Mouse (Mus musculus) B cell, adult 2 months (primary cell): Measurements from ENCODE around the gene Arrdc4.

ENCODE experiments used
- DNase-seq, 2 experiments: peaks; one replicate each; pipeline ENCODE4 v3.0.0; 2022

Gene Arrdc4

DNA sequence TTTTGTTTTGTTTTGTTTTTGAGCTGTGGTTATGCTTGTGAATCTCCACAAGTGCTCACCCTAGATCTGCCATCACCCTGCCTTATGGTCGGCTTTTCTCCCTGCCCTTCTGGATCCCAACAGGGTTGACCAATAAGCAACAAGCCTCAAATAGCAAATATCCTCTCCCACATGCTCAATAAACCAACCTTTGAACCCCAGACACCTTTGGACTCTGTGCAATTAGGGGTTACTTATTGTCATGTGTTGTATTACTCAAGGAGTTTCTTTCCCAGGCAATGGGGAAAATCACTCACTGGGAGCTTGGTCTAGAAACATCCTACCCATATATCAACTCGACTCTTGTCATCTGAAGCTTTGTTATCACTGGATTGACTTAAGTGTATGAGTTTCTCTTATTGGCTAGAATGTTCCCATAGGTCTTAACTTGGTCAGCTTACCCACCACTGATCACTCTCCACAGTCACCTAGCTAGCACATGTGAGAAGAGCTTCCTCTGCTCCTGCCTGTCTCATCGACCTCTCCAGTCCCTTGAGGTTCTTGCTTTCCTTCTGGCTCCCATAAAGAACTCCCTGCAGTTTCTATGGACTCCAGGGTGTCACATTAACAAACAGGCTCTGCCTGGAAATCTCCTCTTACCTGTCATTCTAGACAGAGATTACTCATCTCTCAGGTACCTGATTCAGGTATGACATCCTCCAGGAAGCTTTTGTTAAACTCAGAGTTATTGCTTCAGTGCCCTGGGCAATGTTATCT is 40.3 kb downstream of the Arrdc4 start:
- no peak for DNase-seq

DNA sequence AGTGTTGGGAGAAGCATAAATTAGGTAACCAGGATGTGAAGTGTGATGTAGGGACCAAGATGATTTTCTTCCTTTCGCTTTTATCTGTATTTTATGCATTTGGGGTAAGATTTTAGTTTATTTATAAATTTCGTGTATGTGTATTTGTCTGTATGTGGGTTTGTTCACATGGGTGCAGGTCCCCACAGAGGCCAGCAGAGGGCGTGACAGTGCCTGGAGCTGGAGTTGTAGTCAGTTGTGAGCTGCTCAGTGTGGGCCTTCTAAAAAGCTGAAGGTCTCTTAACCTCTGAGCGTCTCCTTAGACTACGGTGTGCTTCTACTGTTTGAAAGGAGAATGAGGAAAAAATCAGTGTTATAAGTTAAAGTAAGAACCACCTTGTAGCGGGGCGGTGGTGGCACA is 43.9 kb downstream of the Arrdc4 start:
- DNase-seq = no peak

DNA sequence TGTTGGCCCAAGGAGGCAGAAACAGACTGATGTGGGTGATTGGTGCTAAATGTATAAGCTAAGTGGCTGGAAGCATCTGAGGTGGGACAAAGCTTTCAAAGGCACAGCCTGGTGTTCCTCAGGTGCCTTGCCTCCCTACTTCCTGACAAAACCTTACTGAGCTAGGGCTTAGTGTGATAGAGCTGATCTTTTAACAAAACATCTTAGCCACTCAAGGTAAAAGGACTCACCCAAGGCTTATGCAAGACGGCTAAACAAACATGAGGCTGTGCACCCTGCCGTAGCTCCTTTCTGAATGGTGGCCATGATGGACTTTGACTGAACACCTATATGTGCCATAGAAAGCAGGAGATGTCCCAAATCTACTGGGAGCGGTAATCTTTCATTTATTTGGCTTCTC is 51.7 kb downstream of the Arrdc4 start:
- DNase-seq = no peak

DNA sequence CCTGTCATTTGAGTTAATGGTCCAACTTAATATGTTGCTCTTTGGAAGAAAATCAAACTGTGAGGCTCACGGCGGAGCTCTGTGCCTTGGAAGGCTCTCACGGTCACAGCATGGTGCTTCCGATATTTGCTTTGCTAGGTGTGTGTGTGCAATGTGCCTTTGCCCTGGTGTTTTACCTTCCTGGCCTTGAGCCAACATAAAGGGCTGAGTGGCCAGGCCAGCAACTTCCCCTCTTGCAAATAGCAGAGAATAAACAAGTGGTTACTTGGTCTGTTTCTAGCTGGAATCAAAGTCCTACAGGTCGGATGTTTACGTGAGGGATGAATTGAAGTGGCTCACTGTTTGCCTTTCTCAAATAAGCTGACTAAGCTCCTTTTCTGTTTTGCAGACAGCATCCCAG is 52.1 kb downstream of the Arrdc4 start:
- no peak for DNase-seq

DNA sequence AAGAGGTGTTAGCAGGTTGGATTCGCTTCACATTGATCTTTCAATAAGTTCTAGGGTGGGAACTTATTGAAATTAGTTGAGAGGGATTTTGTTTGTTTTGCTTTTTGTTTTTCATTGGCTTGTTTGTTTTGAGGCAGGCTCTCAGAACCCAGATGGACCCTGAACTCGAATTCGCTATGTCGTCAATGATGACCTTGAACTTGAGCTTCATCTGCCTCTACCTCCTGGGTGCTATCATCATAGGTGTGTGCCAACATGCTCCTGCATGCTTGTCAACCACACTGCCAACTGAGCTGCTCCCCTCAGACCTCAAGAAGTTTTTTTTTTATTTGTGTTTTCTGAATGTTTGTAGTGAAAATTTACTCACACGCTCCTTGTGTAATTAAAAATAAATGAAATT is 52.6 kb downstream of the Arrdc4 start:
- no peak for DNase-seq

DNA sequence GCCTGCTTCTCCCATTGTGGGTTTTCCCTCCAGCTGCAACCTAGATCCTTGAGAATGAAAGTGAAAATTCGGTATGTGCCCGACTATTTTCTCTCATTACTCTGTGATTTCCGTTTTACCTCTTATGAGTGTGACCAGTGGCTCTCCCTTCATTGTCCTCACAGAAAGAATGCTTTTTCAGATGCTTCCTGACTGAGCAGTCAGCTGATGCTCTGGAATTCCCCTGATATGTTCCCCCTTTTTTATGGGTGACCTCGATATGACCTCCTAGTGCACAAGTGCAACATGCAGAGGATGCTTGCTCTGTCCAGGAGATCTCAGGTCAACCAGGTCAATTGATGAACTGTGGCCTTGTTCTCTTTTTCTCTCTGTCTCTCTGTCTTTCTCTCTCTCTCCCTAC is 56.3 kb downstream of the Arrdc4 start:
- DNase-seq = no peak

DNA sequence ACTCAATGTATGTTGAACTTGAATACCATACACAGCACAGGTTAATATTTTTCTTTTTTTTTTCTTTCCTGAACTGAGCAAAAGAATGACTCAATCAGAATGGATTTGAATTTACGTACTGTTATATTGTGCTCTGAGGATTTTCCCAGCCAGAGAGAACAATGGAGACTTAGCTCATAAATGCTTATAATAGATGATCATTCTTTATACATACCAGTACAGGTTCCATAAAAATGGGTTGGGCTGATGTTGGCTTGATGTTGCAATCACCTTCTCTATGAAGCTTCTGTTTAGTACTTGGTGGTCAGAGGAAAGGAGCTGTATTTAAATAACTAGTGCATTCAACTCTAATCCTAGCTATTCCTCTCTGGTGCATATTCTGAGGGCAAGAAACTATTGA is 57.6 kb downstream of the Arrdc4 start:
- no peak for DNase-seq

DNA sequence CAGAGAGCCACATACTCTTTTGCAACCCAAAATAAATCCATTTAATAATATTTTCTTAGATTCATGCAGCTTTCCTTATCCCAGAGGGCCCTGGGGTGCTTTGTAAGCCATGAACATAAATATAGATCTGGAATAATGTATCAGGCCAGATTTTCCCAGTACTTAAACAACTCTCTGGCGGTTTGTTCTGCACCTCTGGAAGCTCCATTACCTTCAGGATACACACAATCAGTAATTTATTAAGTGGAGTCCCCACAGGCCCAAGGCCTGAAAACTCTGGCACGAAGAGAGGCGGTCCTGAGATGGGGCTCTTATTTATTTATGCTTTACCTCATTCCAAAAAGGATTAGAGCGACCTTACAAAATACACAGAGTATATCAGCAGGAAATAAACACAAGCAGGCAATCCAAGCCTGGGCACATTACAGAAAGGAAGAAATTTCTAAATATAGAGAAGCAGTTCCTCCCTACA is 61.9 kb downstream of the Arrdc4 start:
- no peak for DNase-seq
